Mouse (Mus musculus) neural tube, embryonic 14.5 days (tissue): Measurements from ENCODE around the gene Rdh11. TPM values are rescaled to one million over a fixed set of nuclear protein-coding genes. Genes with fewer than 3 reads are reported as not detected.
A peak's percentile ranks its signal among the peaks of the same experiment; 100 is the strongest.

Source experiments
- ATAC-seq: fragments of 200-750 bp; cut with Nextera tagmentation; 2 replicates; pipeline ENCODE4 v1.8.0; 2017; ENCODE audit warnings: low read depth, mild to moderate bottlenecking, moderate TSS enrichment, moderate library complexity
- H3K27ac ChIP-seq: fragments of 300-500 bp; sonication (generic); 2 replicates; pipeline ENCODE4 v1.5.1; 2014; ENCODE audit warnings: low read depth, mild to moderate bottlenecking, control low read depth, low read length, moderate library complexity, mixed read lengths
- H3K27me3 ChIP-seq: fragments of 300-500 bp; sonication (generic); 2 replicates; pipeline ENCODE4 v1.6.1; 2014; ENCODE audit warnings: low read length; ENCODE audit not compliant: control insufficient read depth, insufficient read depth
- H3K36me3 ChIP-seq: fragments of 300-500 bp; sonication (generic); 2 replicates; pipeline ENCODE4 v1.6.1; 2014; ENCODE audit warnings: low read length, mixed read lengths; ENCODE audit not compliant: control insufficient read depth, insufficient read depth
- H3K4me1 ChIP-seq: fragments of 300-500 bp; sonication (generic); 2 replicates; pipeline ENCODE4 v1.6.1; 2014; ENCODE audit warnings: low read length; ENCODE audit not compliant: control insufficient read depth, insufficient read depth
- H3K4me2 ChIP-seq: fragments of 300-500 bp; sonication (generic); 2 replicates; pipeline ENCODE4 v1.6.1; 2014; ENCODE audit warnings: mild to moderate bottlenecking, low read depth, low read length, control low read depth
- H3K4me3 ChIP-seq: fragments of 300-500 bp; sonication (generic); 2 replicates; pipeline ENCODE4 v1.5.1; 2014; ENCODE audit warnings: low read depth, low read length, control low read depth, mixed read lengths
- H3K9ac ChIP-seq: fragments of 300-500 bp; sonication (generic); replicated peaks from 2 replicates; pipeline ENCODE4 v1.6.1; 2014; ENCODE audit warnings: low read depth, mild to moderate bottlenecking, control low read depth, low read length, mixed read lengths
- H3K9me3 ChIP-seq: fragments of 300-500 bp; sonication (generic); 2 replicates; pipeline ENCODE4 v1.6.1; 2016; ENCODE audit warnings: low read length; ENCODE audit not compliant: control insufficient read depth
- WGBS: fragments of 180-500 bp; shearing (Covaris S2); extraction: QIAGEN DNeasy Blood & Tissue Kit; methylation state at CpG from one replicate; pipeline ENCODE4 v1.1.7; 2014; 5-methylcytosine and 5-hydroxymethylcytosine counted together
- polyA plus RNA-seq: library from polyadenylated mRNA; unstranded; fragments of >200 nt; fragmentation: Nextera tagmentation; extraction: Ambion mirVana; gene quantifications from 2 replicates; pipeline ENCODE4 v1.2.1, GENCODE M21; 2014

The Rdh11 gene
- polyA plus RNA-seq, 1 experiment from 2014 or later: 37.9 TPM

- peak overlapping the region; percentile 34; the same call in 1 of the 2 replicates for H3K27ac ChIP-seq
- ATAC-seq: no peak
- WGBS: 27% methylated on average over 5 of the region's 5 CpGs
Measured at GRCm38 (mm10) chr12:79131706-79132460, 60.2 kb downstream of the Rdh11 start.

GRCm38 (mm10) chr12:79131178-79131675, 60.9 kb downstream of the Rdh11 start:
- under 1% methylated on average over 22 of the region's 22 CpGs for WGBS
- H3K36me3 ChIP-seq: no peaks in the 10 kb centered on the region
- peak overlapping the region; percentile 51 for H3K9ac ChIP-seq
- peaks cover 6% of the 10 kb centered on the region for H3K27me3 ChIP-seq
- peak overlapping the region; percentile 34; the same call in 1 of the 2 replicates for H3K27ac ChIP-seq
- peak overlapping the region; percentile 71 for H3K4me2 ChIP-seq
- ATAC-seq: no peak
- no peaks in the 10 kb centered on the region for H3K9me3 ChIP-seq
- peak overlapping the region; percentile 45 for H3K4me3 ChIP-seq
- H3K4me1 ChIP-seq: 0 out of 2 replicates have a peak, but pooled peaks cover 5% of the 10 kb centered on the region

More at GRCm38 (mm10) chr12:79131706-79132460, 60.2 kb downstream of the Rdh11 start:
- H3K4me2 ChIP-seq: peak overlapping the region; percentile 71
- H3K9ac ChIP-seq: peak overlapping the region; percentile 51
- 0 out of 2 replicates have a peak, but pooled peaks cover 5% of the 10 kb centered on the region for H3K4me1 ChIP-seq
- peaks cover 6% of the 10 kb centered on the region for H3K27me3 ChIP-seq
- H3K9me3 ChIP-seq: no peaks in the 10 kb centered on the region
- no peaks in the 10 kb centered on the region for H3K36me3 ChIP-seq
- peak overlapping the region; percentile 45 for H3K4me3 ChIP-seq

- Histone ChIP-seq H3K4me2 (peak within 1 kb of the TSS; percentile 71), H3K9me3 (no peaks in the 10 kb centered on the region), H3K4me1 (0 out of 2 replicates have a peak, but pooled peaks cover 5% of the 10 kb centered on the region), H3K9ac (peak within 1 kb of the TSS; percentile 51), H3K36me3 (no peaks in the 10 kb centered on the region), H3K27me3 (peaks cover 6% of the 10 kb centered on the region), H3K27ac (peak within 1 kb of the TSS; percentile 34; the same call in 1 of the 2 replicates), H3K4me3 (peak within 1 kb of the TSS; percentile 45)
- under 1% methylated on average over 47 of the region's 47 CpGs for WGBS
- peak; percentile 97 for ATAC-seq
Measured at GRCm38 (mm10) chr12:79130299-79131177, 61.6 kb downstream of the Rdh11 start, which contains the start of gene Arg2. Arg2 (plus strand) TSS chr12:79130777.

Other genes starting within 250 kb of the Rdh11 start
- 59.1 and 59.4 TPM in 2 replicates for gene Tmem229b, start 184.7 kb downstream of the Rdh11 start, polyA plus RNA-seq
- 2.4 and 3.4 TPM in 2 replicates for gene Plekhh1, start 163.1 kb downstream of the Rdh11 start, polyA plus RNA-seq
- 19.6 and 21.3 TPM in 2 replicates for gene Pigh, start 102.6 kb downstream of the Rdh11 start, polyA plus RNA-seq
- gene Arg2, start 61.5 kb downstream of the Rdh11 start, polyA plus RNA-seq: 35.5 and 36.1 TPM in 2 replicates
- 180 and 202 TPM in 2 replicates for gene Vti1b, start 19.6 kb downstream of the Rdh11 start, polyA plus RNA-seq
- 1.0 TPM in 2 replicates for gene Rdh12, start 16.6 kb upstream of the Rdh11 start, polyA plus RNA-seq
- 11.6 and 14.1 TPM in 2 replicates for gene Zfyve26, start 104.0 kb upstream of the Rdh11 start, polyA plus RNA-seq
- 0.87 and 1.3 TPM in 2 replicates for gene Rad51b, start 105.0 kb upstream of the Rdh11 start, polyA plus RNA-seq